Mouse (Mus musculus): ENCODE measurements around the gene Ddx47. TPM values are rescaled to one million over a fixed set of nuclear protein-coding genes. Genes with fewer than 3 reads are reported as not detected.

Gene Ddx47
- total RNA-seq, 1 experiment, result 75.1 TPM

- H3K9ac ChIP-seq (ENCODE audit: insufficient read depth, low read depth, low read length, poor library complexity, severe bottlenecking), result no peak overlapping the region
- in situ Hi-C loops (cut with MboI; ENCODE audit: low sequenced_read_pairs in 2 of 2, unreplicated experiment in 2 of 2), result no loop called here
- no peak overlapping the region for H3K27ac ChIP-seq (ENCODE audit: insufficient read depth, low read depth, low read length, poor library complexity, severe bottlenecking)
- TF ChIP-seq CHD2 (IDR thresholded peaks at IDR 0.05; ENCODE audit: low read depth, low read length), result no peak
- TF ChIP-seq MAFK (IDR thresholded peaks at IDR 0.05; ENCODE audit: insufficient read depth, low read depth, low read length), result no peak
- TF ChIP-seq ZNF384 (IDR thresholded peaks at IDR 0.05; ENCODE audit: low read depth, low read length), result peak; percentile 79
- H3K4me1 ChIP-seq (ENCODE audit: control insufficient read depth in 2 of 2, insufficient read depth in 2 of 2, low read length in 2 of 2, poor library complexity in 1 of 2), result peaks cover 5 to 23% of the 10 kb centered on the region in 2 experiments
- no peak overlapping the region for H3K4me3 ChIP-seq (ENCODE audit: insufficient read depth in 1 of 2, low read depth in 1 of 2, low read length in 2 of 2, poor library complexity in 1 of 2, severe bottlenecking in 1 of 2)
- no peaks in the 10 kb centered on the region for H3K36me3 ChIP-seq (ENCODE audit: control insufficient read depth, insufficient read depth, low read length, poor library complexity, severe bottlenecking)
- no peak for DNase-seq (ENCODE audit: low read depth, low spot score)
- no peaks in the 10 kb centered on the region for H3K9me3 ChIP-seq (ENCODE audit: control insufficient read depth, insufficient read depth, low read depth, low read length)
These were observed 58.9 kb downstream of the Ddx47 start for GRCm38 (mm10) chr6:135070347-135070746.

Other genes starting within 250 kb of the Ddx47 start
- gene Dusp16, start 219.0 kb upstream of the Ddx47 start, total RNA-seq (2012; rRNA removed), result 10.3 and 11.4 TPM in 2 replicates
- gene Crebl2, start 181.5 kb upstream of the Ddx47 start, total RNA-seq (2012; rRNA removed), result 4.3 TPM in 2 replicates
- 34.7 and 36.3 TPM in 2 replicates for gene Gpr19, start 113.0 kb upstream of the Ddx47 start, total RNA-seq (2012; rRNA removed)
- gene Cdkn1b, start 91.2 kb upstream of the Ddx47 start, total RNA-seq (2012; rRNA removed), result 10.7 and 15.4 TPM in 2 replicates
- gene Apold1, start 29.9 kb upstream of the Ddx47 start, total RNA-seq (2012; rRNA removed), result 0.16 and 0.22 TPM in 2 replicates
- gene Gprc5a, start 54.0 kb downstream of the Ddx47 start, total RNA-seq (2012; rRNA removed), result 7.8 and 10.6 TPM in 2 replicates
- gene Gprc5d, start 106.7 kb downstream of the Ddx47 start, total RNA-seq (2012; rRNA removed), result not detected in 2 replicates
- gene Fam234b, start 186.4 kb downstream of the Ddx47 start, total RNA-seq (2012; rRNA removed), result 7.5 and 13.8 TPM in 2 replicates
- gene Hebp1, start 186.4 kb downstream of the Ddx47 start, total RNA-seq (2012; rRNA removed), result 17.0 and 22.4 TPM in 2 replicates
- gene Gsg1, start 242.7 kb downstream of the Ddx47 start, total RNA-seq (2012; rRNA removed), result 0.63 and 0.98 TPM in 2 replicates

Data from ES-E14 (cell line).